Mouse (Mus musculus) heart, postnatal 0 days (tissue): ENCODE measurements around the gene Kbtbd6.

Experiments
- CTCF ChIP-seq: IDR thresholded peaks from 2 replicates; pipeline ENCODE4 v1.5.1; 2016; ENCODE audit warnings: antibody characterized with exemption, control low read depth, low read depth
- EP300 ChIP-seq: IDR thresholded peaks from 2 replicates; pipeline ENCODE4 v1.6.1; 2016; ENCODE audit warnings: antibody characterized with exemption, low read depth

GRCm38 (mm10) chr14:79503371-79504075, 51.9 kb downstream of the Kbtbd6 start:
- TF ChIP-seq CTCF (no peak), EP300 (no peak)
